Mouse (Mus musculus) midbrain, embryonic 12.5 days (tissue): ENCODE data around the gene Cst11. TPM values are rescaled to one million over a fixed set of nuclear protein-coding genes. Genes with fewer than 3 reads are reported as not detected.
A peak's percentile ranks its signal among the peaks of the same experiment; 100 is the strongest.

Experiments used
- ATAC-seq: fragments of 200-750 bp; cut with Nextera tagmentation; 2 replicates; pipeline ENCODE4 v1.8.0; 2017; ENCODE audit warnings: low read depth, moderate TSS enrichment, moderate library complexity; ENCODE audit not compliant: low FRiP score
- H3K27ac ChIP-seq: fragments of 300-500 bp; sonication (generic); replicated peaks from 2 replicates; pipeline ENCODE4 v1.5.1; 2016; ENCODE audit warnings: mild to moderate bottlenecking
- H3K27me3 ChIP-seq: fragments of 300-500 bp; sonication (generic); 2 replicates; pipeline ENCODE4 v1.6.1; 2016; ENCODE audit warnings: mild to moderate bottlenecking
- H3K36me3 ChIP-seq: fragments of 300-500 bp; sonication (generic); 2 replicates; pipeline ENCODE4 v1.6.1; 2016
- H3K4me1 ChIP-seq: fragments of 300-500 bp; sonication (generic); 2 replicates; pipeline ENCODE4 v1.6.1; 2016
- H3K4me2 ChIP-seq: fragments of 300-500 bp; sonication (generic); replicated peaks from 2 replicates; pipeline ENCODE4 v1.6.1; 2016; ENCODE audit warnings: mild to moderate bottlenecking, moderate library complexity
- H3K4me3 ChIP-seq: fragments of 300-500 bp; sonication (generic); 2 replicates; pipeline ENCODE4 v1.5.1; 2016; ENCODE audit warnings: mild to moderate bottlenecking
- H3K9ac ChIP-seq: fragments of 300-500 bp; sonication (generic); replicated peaks from 2 replicates; pipeline ENCODE4 v1.6.1; 2016; ENCODE audit warnings: mild to moderate bottlenecking, moderate library complexity
- H3K9me3 ChIP-seq: fragments of 300-500 bp; sonication (generic); 2 replicates; pipeline ENCODE4 v1.6.1; 2016; ENCODE audit warnings: mild to moderate bottlenecking
- WGBS: fragments of 180-500 bp; shearing (Covaris S2); methylation state at CpG from one replicate; pipeline ENCODE4 v1.1.7; 2016; 5-methylcytosine and 5-hydroxymethylcytosine counted together
- polyA plus RNA-seq: library from polyadenylated mRNA; unstranded; fragments of >200 nt; fragmentation: Nextera tagmentation; extraction: Ambion mirVana; gene quantifications from 2 replicates; pipeline ENCODE4 v1.2.1, GENCODE M21; 2016

Cst11 gene
- polyA plus RNA-seq, 1 experiment from 2014 or later: not detected

GRCm38 (mm10) chr2:148743846-148744407 lies 27.4 kb downstream of the Cst11 start:
- Histone ChIP-seq H3K4me2 (no peak overlapping the region), H3K27ac (no peak overlapping the region), H3K4me3 (no peak overlapping the region), H3K36me3 (no peaks in the 10 kb centered on the region), H3K4me1 (no peaks in the 10 kb centered on the region), H3K9me3 (no peaks in the 10 kb centered on the region), H3K27me3 (no peaks in the 10 kb centered on the region), H3K9ac (no peak overlapping the region)
- no peak for ATAC-seq
- 85% methylated on average over 3 of the region's 3 CpGs for WGBS

GRCm38 (mm10) chr2:148743001-148743400 lies 28.3 kb downstream of the Cst11 start:
- no peak overlapping the region for H3K4me3 ChIP-seq
- H3K9ac ChIP-seq: no peak overlapping the region
- no peaks in the 10 kb centered on the region for H3K36me3 ChIP-seq
- WGBS: 80% methylated on average over 3 of the region's 3 CpGs
- no peaks in the 10 kb centered on the region for H3K4me1 ChIP-seq
- H3K9me3 ChIP-seq: no peaks in the 10 kb centered on the region
- no peak overlapping the region for H3K27ac ChIP-seq
- ATAC-seq: no peak
- H3K27me3 ChIP-seq: no peaks in the 10 kb centered on the region
- no peak overlapping the region for H3K4me2 ChIP-seq

DNA sequence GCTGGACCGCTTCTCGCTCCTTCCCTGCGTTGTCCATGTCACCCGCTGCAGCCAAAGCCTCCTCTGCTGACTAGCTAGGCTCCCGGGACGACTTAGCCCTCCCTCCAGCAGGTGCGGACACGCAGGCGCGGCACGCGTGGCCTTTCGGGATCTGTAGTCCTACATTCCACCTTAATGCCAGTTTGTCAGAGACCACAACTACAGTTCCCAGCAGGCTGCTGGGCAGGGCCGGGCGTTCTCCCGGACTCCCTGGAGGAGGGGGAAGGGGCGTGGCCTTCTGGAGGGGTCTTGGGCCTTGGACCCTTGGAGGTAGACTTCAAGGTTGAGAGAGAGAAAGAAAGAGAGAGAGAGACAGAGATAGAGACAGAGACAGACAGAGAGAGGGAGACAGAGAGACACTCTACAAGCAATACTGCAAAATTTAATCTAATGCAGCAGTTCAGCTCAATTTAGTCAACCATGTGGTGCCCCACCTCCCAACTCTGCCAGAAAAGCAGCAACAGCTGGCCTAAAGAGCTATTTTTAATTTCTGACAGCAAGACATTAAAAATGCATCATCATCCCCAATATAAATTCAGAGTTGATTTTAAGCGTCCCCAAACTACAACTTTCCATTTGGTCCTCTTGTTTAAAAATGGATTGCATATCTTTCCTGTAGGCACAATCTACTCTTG lies 38.8 kb downstream of the Cst11 start, which contains the start of gene Napb:
Napb (minus strand) TSS at position 141 of the 674 bp plus-strand sequence.
- Histone ChIP-seq H3K27me3 (no peaks in the 10 kb centered on the region), H3K27ac (peak within 1 kb of the TSS; percentile 32)
- WGBS: 4% methylated on average over 18 of the region's 18 CpGs

GRCm38 (mm10) chr2:148731614-148732326 lies 39.5 kb downstream of the Cst11 start:
- no peaks in the 10 kb centered on the region for H3K36me3 ChIP-seq
- no peaks in the 10 kb centered on the region for H3K27me3 ChIP-seq
- peak overlapping the region; percentile 83 for H3K9ac ChIP-seq
- peak overlapping the region; percentile 89 for H3K4me2 ChIP-seq
- H3K9me3 ChIP-seq: 0 out of 2 replicates have a peak, but pooled peaks cover 7% of the 10 kb centered on the region
- H3K4me1 ChIP-seq: peaks cover 6% of the 10 kb centered on the region; the same call in 1 of the 2 replicates
- 1% methylated on average over 35 of the region's 35 CpGs for WGBS
- peak overlapping the region; percentile 32 for H3K27ac ChIP-seq
- H3K4me3 ChIP-seq: peak overlapping the region; percentile 74
- ATAC-seq: peak; percentile 81

More for the DNA sequence above, 38.8 kb downstream of the Cst11 start, which contains the start of gene Napb:
- peak within 1 kb of the TSS; percentile 89 for H3K4me2 ChIP-seq
- no peaks in the 10 kb centered on the region for H3K36me3 ChIP-seq
- peaks cover 6% of the 10 kb centered on the region; the same call in 1 of the 2 replicates for H3K4me1 ChIP-seq
- peak; percentile 100 for ATAC-seq
- H3K4me3 ChIP-seq: peak within 1 kb of the TSS; percentile 74
- H3K9ac ChIP-seq: peak within 1 kb of the TSS; percentile 83
- H3K9me3 ChIP-seq: 0 out of 2 replicates have a peak, but pooled peaks cover 7% of the 10 kb centered on the region

DNA sequence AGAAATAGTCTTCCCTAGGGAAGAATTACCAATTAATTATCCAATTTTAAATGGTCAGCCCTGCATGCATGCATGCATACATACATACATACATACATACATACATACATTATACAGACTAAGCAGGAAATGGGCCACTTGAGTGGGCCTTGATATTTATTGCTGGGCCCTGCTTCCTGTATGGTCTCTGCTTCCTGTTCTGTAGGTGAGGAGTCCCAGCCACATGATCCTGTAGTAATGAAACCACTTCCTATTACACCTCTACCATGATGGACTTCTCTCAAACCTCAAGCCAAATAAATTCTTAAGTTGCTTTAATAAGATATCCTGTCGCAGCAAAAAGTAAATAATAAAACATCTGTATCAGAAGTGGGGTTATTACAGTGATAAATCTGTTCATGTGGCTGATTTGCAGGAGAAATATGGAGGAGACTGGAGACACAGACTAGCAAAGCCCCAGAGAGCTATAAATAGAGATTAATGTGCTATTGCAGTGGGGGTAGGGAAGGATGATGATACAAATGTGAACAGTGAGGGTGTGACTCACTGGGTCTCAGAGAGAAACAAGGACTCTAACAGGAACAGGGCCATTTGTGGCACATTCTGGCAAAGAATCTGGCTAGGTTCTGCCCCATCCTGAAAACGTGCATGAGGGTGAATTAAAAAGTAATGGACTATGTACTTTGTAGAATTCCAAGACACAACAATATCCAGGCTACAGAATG lies 51.9 kb downstream of the Cst11 start:
- 82% methylated on average over 2 of the region's 2 CpGs for WGBS
- ATAC-seq: no peak

More for the DNA sequence above, 51.9 kb downstream of the Cst11 start:
- no peak overlapping the region for H3K4me2 ChIP-seq
- H3K36me3 ChIP-seq: no peaks in the 10 kb centered on the region
- H3K9ac ChIP-seq: no peak overlapping the region
- H3K4me1 ChIP-seq: no peaks in the 10 kb centered on the region
- H3K9me3 ChIP-seq: no peaks in the 10 kb centered on the region
- H3K4me3 ChIP-seq: no peak overlapping the region
- H3K27me3 ChIP-seq: no peaks in the 10 kb centered on the region
- H3K27ac ChIP-seq: no peak overlapping the region

Other genes starting within 250 kb of the Cst11 start
- 87.3 and 97.9 TPM in 2 replicates for gene Nxt1, start 98.9 kb downstream of the Cst11 start, polyA plus RNA-seq
- gene Gzf1, start 90.5 kb downstream of the Cst11 start, polyA plus RNA-seq: 22.1 and 23.6 TPM in 2 replicates
- gene Napb, start 39.0 kb downstream of the Cst11 start, polyA plus RNA-seq: 22.9 and 26.6 TPM in 2 replicates
- gene Cstl1, start 21.1 kb downstream of the Cst11 start, polyA plus RNA-seq: not detected in 2 replicates
- gene 8030411F24Rik, start 10.5 kb upstream of the Cst11 start, polyA plus RNA-seq: not detected in 2 replicates
- gene Cst12, start 17.9 kb upstream of the Cst11 start, polyA plus RNA-seq: not detected in 2 replicates
- not detected in 2 replicates for gene Cst8, start 27.3 kb upstream of the Cst11 start, polyA plus RNA-seq
- gene Cst13, start 48.6 kb upstream of the Cst11 start, polyA plus RNA-seq: not detected in 2 replicates
- gene Cst9, start 63.6 kb upstream of the Cst11 start, polyA plus RNA-seq: not detected in 2 replicates
- not detected in 2 replicates for gene 9230104L09Rik, start 93.5 kb upstream of the Cst11 start, polyA plus RNA-seq
- 325 and 355 TPM in 2 replicates for gene Cst3, start 104.2 kb upstream of the Cst11 start, polyA plus RNA-seq
- gene Gm1330, start 231.8 kb upstream of the Cst11 start, polyA plus RNA-seq: not detected in 2 replicates
- gene Gm10750, start 245.7 kb upstream of the Cst11 start, polyA plus RNA-seq: not detected in 2 replicates